Mouse (Mus musculus): ENCODE results near the gene Hsd17b1.

GRCm38 (mm10) chr11:101064462-101064861, 13.7 kb upstream of the Hsd17b1 start:
- no peak for TF ChIP-seq POLR2A (IDR thresholded peaks at IDR 0.05; ENCODE audit: control insufficient read depth, low read depth, low read length)
- TF ChIP-seq CTCF (IDR thresholded peaks at IDR 0.05; ENCODE audit: control insufficient read depth, insufficient read depth, insufficient replicate concordance, low read depth, low read length) = no peak
